Mouse (Mus musculus) gastrocnemius, postnatal 10 days (tissue): ENCODE results near the gene Naip5. TPM values are rescaled to one million over a fixed set of nuclear protein-coding genes. Genes with fewer than 3 reads are reported as not detected.
"Not testable (repeated sequence)": the region's sequence is repeated elsewhere in the genome, so short reads cannot be mapped to it uniquely, and the experiment has no call there.

ENCODE experiments used
- DNase-seq: peaks from one replicate; pipeline ENCODE4 v3.0.0; 2021; ENCODE audit warnings: mixed read lengths
- long read RNA-seq, 2 experiments: library from polyadenylated mRNA; stranded (forward); transcript quantifications; one replicate each; pipeline ENCODE4 v2.0.0; 2021
- total RNA-seq, 2 experiments: library from RNA; stranded (reverse); gene quantifications; 2 replicates each; pipeline ENCODE4 v1.2.3; 2021

The Naip5 gene
- total RNA-seq: under 1 TPM; 0.14 to 0.20 TPM
- long read RNA-seq, experiment 1: 0 reads
- long read RNA-seq, experiment 2: 0 reads

GRCm38 (mm10) chr13:100246223-100246622, at the start of gene Naip5:
Gene Naip5, minus strand, starts transcription at chr13:100246323.
- not testable (repeated sequence) for DNase-seq

GRCm38 (mm10) chr13:100284611-100285010, 38.5 kb upstream of the Naip5 start:
- DNase-seq: no peak

- DNase-seq: not testable (repeated sequence)
These were observed 25.5 kb upstream of the Naip5 start for GRCm38 (mm10) chr13:100271474-100272132.

- DNase-seq: not testable (repeated sequence)
These were observed 10.9 kb upstream of the Naip5 start for GRCm38 (mm10) chr13:100256996-100257395.

- DNase-seq: not testable (repeated sequence)
These were observed 9.8 kb upstream of the Naip5 start for GRCm38 (mm10) chr13:100255925-100256324.

GRCm38 (mm10) chr13:100251897-100252296, 5.8 kb upstream of the Naip5 start:
- not testable (repeated sequence) for DNase-seq

GRCm38 (mm10) chr13:100246896-100247519, 885 bp upstream of the Naip5 start:
- DNase-seq: not testable (repeated sequence)

GRCm38 (mm10) chr13:100243702-100244101, 2.4 kb downstream of the Naip5 start:
- DNase-seq: no peak

- DNase-seq: not testable (repeated sequence)
These were observed 32.4 kb downstream of the Naip5 start for GRCm38 (mm10) chr13:100213683-100214082.

GRCm38 (mm10) chr13:100210540-100210939, 35.6 kb downstream of the Naip5 start:
- DNase-seq: peak; percentile 40

- no peak for DNase-seq
These were observed 42.8 kb downstream of the Naip5 start for GRCm38 (mm10) chr13:100203319-100203718.

GRCm38 (mm10) chr13:100201659-100202333, 44.3 kb downstream of the Naip5 start, which contains the start of gene Naip2:
Gene Naip2, minus strand, starts transcription at chr13:100202092.
- DNase-seq: not testable (repeated sequence)

GRCm38 (mm10) chr13:100200778-100201177, 45.3 kb downstream of the Naip5 start:
- no peak for DNase-seq

GRCm38 (mm10) chr13:100195421-100195820, 50.7 kb downstream of the Naip5 start:
- no peak for DNase-seq

GRCm38 (mm10) chr13:100183111-100183510, 63.0 kb downstream of the Naip5 start:
- not testable (repeated sequence) for DNase-seq

- DNase-seq: not testable (repeated sequence)
These were observed 71.8 kb downstream of the Naip5 start for GRCm38 (mm10) chr13:100174360-100174759.

GRCm38 (mm10) chr13:100166378-100166777, 79.7 kb downstream of the Naip5 start:
- not testable (repeated sequence) for DNase-seq

GRCm38 (mm10) chr13:100162467-100162866, 83.7 kb downstream of the Naip5 start:
- not testable (repeated sequence) for DNase-seq
